ENCODE assay signal across 8 mouse cellular contexts in genomic region chr6:25808806-25809495, GRCm38 (mm10). TPM values are rescaled to one million over a fixed set of nuclear protein-coding genes. Genes with fewer than 3 reads are reported as not detected.
A peak's percentile ranks its signal among the peaks of the same experiment; 100 is the strongest.
DNase-seq lines count a peak whose midpoint lies in the region; ATAC-seq lines count a peak whose summit lies in the region.

TSS of gene Pot1a (minus strand) at chr6:25809246.

- peak; percentile 95 for ATAC-seq in inflammation-experienced regulatory T-cells, adult 6 months
- peak; percentile 99 for ATAC-seq in megakaryocyte-erythroid progenitor cell, adult 5-6 weeks (replicated peaks; ENCODE audit: low FRiP score, low TSS enrichment, poor library complexity, severe bottlenecking)

- intact Hi-C loops in gastrocnemius, postnatal 14 days (cut with DNase I; ENCODE audit: low total_unique reads): no loop called here
- intact Hi-C loops in left cerebral cortex, postnatal 10 days (cut with DNase I): no loop called here

- peak; percentile 96 to 98 for DNase-seq in adrenal gland, adult (ENCODE audit: inconsistent age in 2 of 2, low spot score in 1 of 2)
- DNase-seq in embryo, embryonic 10.5 days (ENCODE audit: low spot score): peak; percentile 97
- peak; percentile 95 for DNase-seq in gastrocnemius, postnatal 14 days
- peak; percentile 93 to 98 for DNase-seq in left cerebral cortex, postnatal 10 days (ENCODE audit: extremely low spot score in 1 of 2, low spot score in 2 of 2)
- peak; percentile 96 for DNase-seq in right cerebral cortex, postnatal 25 days
- DNase-seq in urinary bladder, postnatal 4 days (ENCODE audit: low spot score in 2 of 2): peak; percentile 92 to 95

RNA-seq across cellular contexts. Expression of gene Pot1a, which starts in this region (rescaled TPM):
- total RNA-seq in gastrocnemius, postnatal 14 days (2021): 1 to 10 TPM; 6.9 to 8.7 TPM
- 10 to 100 TPM; 41.7 to 47.7 (median 44.3) TPM for polyA plus RNA-seq in inflammation-experienced regulatory T-cells, adult 6 months (2017; shearing (Covaris generic))
- 10 to 100 TPM; 13.4 to 15.1 TPM for total RNA-seq in left cerebral cortex, postnatal 10 days (2021)
- total RNA-seq in megakaryocyte-erythroid progenitor cell, adult 5-6 weeks (2014; fragmentation: Nextera tagmentation): 44.0 and 55.4 TPM in 2 replicates
- total RNA-seq in megakaryocyte-erythroid progenitor cell, adult 5-6 weeks (2017): 39.6 and 50.1 TPM in 2 replicates

Comparison
In these comparisons a context has a peak if more than half of its experiments do, and no peak if none do; other contexts are left out.
1. Peak in every context shown above with its lines: DNase-seq and ATAC-seq.